Mouse (Mus musculus) heart, embryonic 16.5 days (tissue): ENCODE results near the gene Phldb3. TPM values are rescaled to one million over a fixed set of nuclear protein-coding genes. Genes with fewer than 3 reads are reported as not detected.

Source experiments
- ATAC-seq: fragments of 200-750 bp; cut with Nextera tagmentation; replicated peaks from 2 replicates; pipeline ENCODE4 v1.8.0; 2017; ENCODE audit warnings: moderate number of reproducible peaks; ENCODE audit not compliant: insufficient read depth, low FRiP score; ENCODE audit errors: extremely low read depth
- H3K27ac ChIP-seq: fragments of 300-500 bp; sonication (generic); 2 replicates; pipeline ENCODE4 v1.5.1; 2014; ENCODE audit warnings: mild to moderate bottlenecking, low read length, control low read depth, moderate library complexity
- H3K27me3 ChIP-seq: fragments of 300-500 bp; sonication (generic); 2 replicates; pipeline ENCODE4 v1.6.1; 2014; ENCODE audit warnings: low read length, mixed read lengths; ENCODE audit not compliant: control insufficient read depth, insufficient read depth
- H3K36me3 ChIP-seq: fragments of 300-500 bp; sonication (generic); 2 replicates; pipeline ENCODE4 v1.6.1; 2014; ENCODE audit not compliant: control insufficient read depth, insufficient read depth
- H3K4me1 ChIP-seq: fragments of 300-500 bp; sonication (generic); 2 replicates; pipeline ENCODE4 v1.6.1; 2014; ENCODE audit warnings: low read length, mixed read lengths; ENCODE audit not compliant: control insufficient read depth, insufficient read depth
- H3K4me2 ChIP-seq: fragments of 300-500 bp; sonication (generic); 2 replicates; pipeline ENCODE4 v1.6.1; 2014; ENCODE audit warnings: low read depth, mild to moderate bottlenecking, control low read depth, low read length
- H3K4me3 ChIP-seq: fragments of 300-500 bp; sonication (generic); 2 replicates; pipeline ENCODE4 v1.5.1; 2014; ENCODE audit warnings: mild to moderate bottlenecking, control low read depth, low read length
- H3K9ac ChIP-seq: fragments of 300-500 bp; sonication (generic); 2 replicates; pipeline ENCODE4 v1.6.1; 2014; ENCODE audit warnings: low read length, control low read depth
- H3K9me3 ChIP-seq: fragments of 300-500 bp; sonication (generic); replicated peaks from 2 replicates; pipeline ENCODE4 v1.6.1; 2016; ENCODE audit warnings: low read length; ENCODE audit not compliant: control insufficient read depth
- WGBS: fragments of 180-500 bp; shearing (Covaris S2); extraction: QIAGEN DNeasy Blood & Tissue Kit; methylation state at CpG from one replicate; pipeline ENCODE4 v1.1.7; 2014; 5-methylcytosine and 5-hydroxymethylcytosine counted together
- polyA plus RNA-seq: library from polyadenylated mRNA; unstranded; fragments of >200 nt; fragmentation: Nextera tagmentation; extraction: Ambion mirVana; gene quantifications from 2 replicates; pipeline ENCODE4 v1.2.1, GENCODE M21; 2015

The Phldb3 gene
- polyA plus RNA-seq, 1 experiment from 2014 or later = 0.17 TPM

- no peak for ATAC-seq
- 61% methylated on average over 5 of the region's 5 CpGs for WGBS
- Histone ChIP-seq H3K4me3 (no peak overlapping the region), H3K27ac (no peak overlapping the region), H3K27me3 (no peaks in the 10 kb centered on the region), H3K4me1 (no peaks in the 10 kb centered on the region), H3K4me2 (no peak overlapping the region), H3K36me3 (peaks cover 12% of the 10 kb centered on the region; the same call in 1 of the 2 replicates), H3K9me3 (no peaks in the 10 kb centered on the region), H3K9ac (no peak overlapping the region)
These were observed 38.1 kb upstream of the Phldb3 start for GRCm38 (mm10) chr7:24572455-24572854.

- 49% methylated on average over 12 of the region's 12 CpGs for WGBS
- H3K27ac ChIP-seq = no peak overlapping the region
- ATAC-seq = no peak
These were observed 36.3 kb upstream of the Phldb3 start for GRCm38 (mm10) chr7:24574224-24574796.

GRCm38 (mm10) chr7:24577811-24578210 is 32.8 kb upstream of the Phldb3 start:
- Histone ChIP-seq H3K4me1 (no peaks in the 10 kb centered on the region), H3K4me2 (no peak overlapping the region), H3K36me3 (no peaks in the 10 kb centered on the region), H3K9me3 (no peaks in the 10 kb centered on the region), H3K9ac (no peak overlapping the region), H3K27ac (no peak overlapping the region), H3K4me3 (no peak overlapping the region), H3K27me3 (no peaks in the 10 kb centered on the region)
- WGBS = 88% methylated on average over 10 of the region's 10 CpGs
- ATAC-seq = no peak

More at GRCm38 (mm10) chr7:24574224-24574796, 36.3 kb upstream of the Phldb3 start:
- H3K9ac ChIP-seq = no peak overlapping the region
- H3K4me2 ChIP-seq = no peak overlapping the region
- H3K9me3 ChIP-seq = no peaks in the 10 kb centered on the region
- H3K4me1 ChIP-seq = no peaks in the 10 kb centered on the region
- H3K36me3 ChIP-seq = peaks cover 4% of the 10 kb centered on the region; the same call in 1 of the 2 replicates
- H3K4me3 ChIP-seq = no peak overlapping the region
- H3K27me3 ChIP-seq = no peaks in the 10 kb centered on the region

- Histone ChIP-seq H3K4me1 (peaks cover 7% of the 10 kb centered on the region; the same call in 1 of the 2 replicates), H3K4me2 (no peak overlapping the region), H3K27ac (no peak overlapping the region), H3K4me3 (no peak overlapping the region), H3K27me3 (peaks cover 31% of the 10 kb centered on the region), H3K9me3 (no peaks in the 10 kb centered on the region), H3K9ac (no peak overlapping the region), H3K36me3 (no peaks in the 10 kb centered on the region)
- 83% methylated on average over 6 of the region's 6 CpGs for WGBS
- no peak for ATAC-seq
These were observed 25.7 kb upstream of the Phldb3 start for GRCm38 (mm10) chr7:24584876-24585275.

- Histone ChIP-seq H3K9me3 (no peaks in the 10 kb centered on the region), H3K4me2 (no peak overlapping the region), H3K4me1 (peaks cover 7% of the 10 kb centered on the region; the same call in 1 of the 2 replicates), H3K36me3 (no peaks in the 10 kb centered on the region), H3K9ac (no peak overlapping the region), H3K4me3 (no peak overlapping the region), H3K27me3 (peaks cover 31% of the 10 kb centered on the region), H3K27ac (no peak overlapping the region)
- ATAC-seq = no peak
- 37% methylated on average over 16 of the region's 16 CpGs for WGBS
These were observed 24.6 kb upstream of the Phldb3 start for GRCm38 (mm10) chr7:24585995-24586394.

- Histone ChIP-seq H3K27ac (no peak overlapping the region), H3K36me3 (no peaks in the 10 kb centered on the region), H3K9me3 (no peaks in the 10 kb centered on the region), H3K4me1 (peaks cover 7% of the 10 kb centered on the region; the same call in 1 of the 2 replicates), H3K4me3 (peak overlapping the region; percentile 54), H3K27me3 (peaks cover 31% of the 10 kb centered on the region), H3K4me2 (peak overlapping the region; percentile 74), H3K9ac (peak overlapping the region; percentile 67; the same call in 1 of the 2 replicates)
- WGBS = 8% methylated on average over 8 of the region's 8 CpGs
- ATAC-seq = 0 out of 2 replicates have a peak, but pooled peaks have one; percentile 38
These were observed 23.7 kb upstream of the Phldb3 start for GRCm38 (mm10) chr7:24586828-24587227.

GRCm38 (mm10) chr7:24587330-24588105 is 23.0 kb upstream of the Phldb3 start, which contains the start of the genes Ethe1 and Zfp575:
TSS of gene Ethe1 (plus strand) at chr7:24587543.
TSS of gene Zfp575 (minus strand) at chr7:24587641.
- Histone ChIP-seq H3K4me1 (peaks cover 7% of the 10 kb centered on the region; the same call in 1 of the 2 replicates), H3K27me3 (peaks cover 31% of the 10 kb centered on the region), H3K4me3 (peak within 1 kb of the TSS; percentile 54), H3K27ac (no peak within 1 kb of the TSS), H3K9me3 (no peaks in the 10 kb centered on the region), H3K36me3 (no peaks in the 10 kb centered on the region), H3K4me2 (peak within 1 kb of the TSS; percentile 74), H3K9ac (peak within 1 kb of the TSS; percentile 67)
- ATAC-seq = peak; percentile 34
- WGBS = 8% methylated on average over 30 of the region's 30 CpGs

GRCm38 (mm10) chr7:24588336-24588735 is 22.2 kb upstream of the Phldb3 start:
- Histone ChIP-seq H3K27me3 (peaks cover 31% of the 10 kb centered on the region), H3K36me3 (no peaks in the 10 kb centered on the region), H3K4me2 (no peak overlapping the region), H3K9ac (no peak overlapping the region), H3K9me3 (no peaks in the 10 kb centered on the region), H3K4me3 (no peak overlapping the region), H3K4me1 (peaks cover 9% of the 10 kb centered on the region), H3K27ac (no peak overlapping the region)
- 65% methylated on average over 13 of the region's 13 CpGs for WGBS
- no peak for ATAC-seq

- no peaks in the 10 kb centered on the region for H3K9me3 ChIP-seq
- no peak overlapping the region for H3K4me2 ChIP-seq
- ATAC-seq = no peak
- peaks cover 6% of the 10 kb centered on the region for H3K27me3 ChIP-seq
- H3K9ac ChIP-seq = no peak overlapping the region
- no peak overlapping the region for H3K27ac ChIP-seq
- peaks cover 9% of the 10 kb centered on the region for H3K4me1 ChIP-seq
- 62% methylated on average over 5 of the region's 5 CpGs for WGBS
- no peaks in the 10 kb centered on the region for H3K36me3 ChIP-seq
- no peak overlapping the region for H3K4me3 ChIP-seq
These were observed 18.8 kb upstream of the Phldb3 start for GRCm38 (mm10) chr7:24591735-24592134.
